Mouse (Mus musculus) kidney, postnatal 10 days (tissue): ENCODE data around the gene Map2k6.

Experiments used
- DNase-seq: peaks from one replicate; pipeline ENCODE4 v3.0.0; 2021; ENCODE audit warnings: mixed read lengths

The Map2k6 gene

DNA sequence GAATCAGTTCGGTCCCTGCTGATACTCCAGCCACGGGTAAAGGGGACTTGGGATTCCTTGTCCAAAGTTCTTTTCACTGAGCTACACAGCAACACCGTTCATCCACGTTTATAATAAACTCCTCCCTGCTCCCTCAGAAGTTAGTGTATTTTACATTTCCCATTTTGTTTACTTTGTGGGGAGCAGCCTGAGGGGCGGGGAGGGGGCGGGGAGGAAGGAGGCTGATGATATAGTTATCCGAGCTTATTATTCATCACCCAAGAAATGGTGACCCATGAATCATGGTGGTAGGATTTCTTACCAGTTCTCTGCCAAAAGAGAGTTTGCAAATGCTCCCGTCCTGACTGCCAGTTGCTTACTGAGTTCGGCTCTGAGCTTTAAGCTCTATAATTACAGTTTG is 6.7 kb downstream of the Map2k6 start:
- no peak for DNase-seq

DNA sequence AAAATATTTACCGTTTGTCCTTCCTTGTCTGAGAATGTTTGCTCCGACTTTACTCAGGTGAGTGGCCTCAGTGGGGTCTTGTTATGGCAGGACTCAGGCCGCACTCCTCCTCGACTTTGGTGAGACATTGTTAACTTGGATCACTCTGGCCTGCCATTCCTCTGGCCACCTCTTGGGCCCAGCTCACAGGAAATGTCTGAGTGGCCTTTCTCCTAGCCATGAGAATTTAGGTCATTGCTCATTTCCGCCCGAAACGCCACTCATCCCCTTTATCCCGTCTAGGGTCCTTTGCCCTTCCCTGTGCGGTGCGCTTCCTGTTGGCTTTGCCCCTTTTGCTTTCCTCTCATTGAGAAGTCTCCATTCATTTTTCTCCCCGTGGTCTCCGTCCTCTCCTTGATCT is 10.2 kb downstream of the Map2k6 start:
- DNase-seq: no peak

DNA sequence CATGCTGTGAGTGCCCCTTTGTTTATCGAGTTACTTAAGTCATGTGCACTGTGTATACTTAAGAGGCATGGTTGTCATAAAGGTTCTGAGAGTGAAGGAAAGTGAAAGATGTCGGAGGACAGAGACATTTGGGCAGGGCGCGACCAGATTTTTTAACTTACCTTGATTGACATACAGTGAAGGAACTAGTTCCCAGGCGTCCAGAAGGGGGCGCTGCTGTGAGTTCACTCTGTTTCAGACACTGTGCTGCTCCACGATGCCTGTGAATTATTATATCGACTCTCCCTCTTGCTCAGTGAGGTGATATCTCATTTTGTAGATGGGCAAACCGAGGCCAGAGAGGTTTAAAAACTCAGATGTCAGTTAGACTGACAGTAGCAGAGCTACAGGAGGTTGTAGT is 10.9 kb downstream of the Map2k6 start:
- peak; percentile 35 for DNase-seq

DNA sequence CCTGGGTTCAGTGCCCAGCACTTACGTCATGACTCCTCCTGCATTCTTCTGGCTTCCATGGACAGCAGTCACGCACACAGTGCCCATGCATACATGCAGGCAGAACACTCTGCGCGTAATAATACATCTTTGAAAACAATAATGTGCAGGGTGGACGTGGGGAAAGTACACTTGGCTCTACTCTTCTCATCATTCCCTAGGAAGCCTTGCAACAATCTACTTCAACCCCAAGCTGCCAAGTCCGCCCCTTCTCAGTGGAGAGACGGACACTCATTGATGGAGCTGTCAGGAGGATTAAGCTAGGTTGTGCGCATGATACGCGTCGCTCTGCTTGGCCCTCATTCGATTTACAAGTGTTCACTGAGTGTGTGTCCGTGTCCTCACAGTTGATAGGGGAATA is 12.7 kb downstream of the Map2k6 start:
- DNase-seq: no peak

DNA sequence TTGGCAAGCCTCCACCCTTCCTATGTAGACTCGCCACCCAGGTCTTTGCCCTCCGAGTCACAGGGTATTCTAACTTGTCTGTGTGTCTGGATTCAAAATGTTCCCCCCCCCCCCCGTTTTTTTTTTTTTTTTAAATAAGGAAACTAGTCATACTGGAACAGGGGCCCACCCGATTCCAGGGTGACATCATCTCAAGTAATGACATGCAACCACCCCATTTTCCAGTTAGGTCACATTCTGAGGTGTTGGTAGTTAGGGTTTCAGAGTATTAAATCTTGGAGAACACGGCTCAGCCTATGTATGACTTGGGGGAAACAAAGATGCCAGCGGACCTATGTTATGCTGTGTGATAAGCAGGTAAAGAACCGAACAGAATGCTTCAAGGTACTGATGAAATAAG is 15.3 kb downstream of the Map2k6 start:
- DNase-seq: no peak

DNA sequence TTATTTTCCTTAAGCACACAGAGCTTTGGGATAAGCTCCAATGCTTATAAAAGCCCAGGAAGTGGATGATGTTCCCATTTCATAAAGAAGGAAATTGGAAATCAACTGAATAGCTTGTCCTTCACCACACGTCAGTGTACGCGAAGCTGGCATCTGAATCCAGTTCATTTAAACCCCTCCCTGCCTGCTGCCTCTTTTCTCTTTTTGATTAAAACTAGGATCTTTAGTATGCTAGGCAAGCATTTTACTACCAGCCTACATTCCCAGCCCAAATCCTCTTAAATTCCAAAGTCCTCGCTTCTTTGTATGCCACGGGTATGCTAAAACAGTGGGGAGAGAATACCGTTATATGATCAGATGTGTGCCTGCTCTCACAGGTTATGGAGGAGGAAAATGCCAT is 17.8 kb downstream of the Map2k6 start:
- no peak for DNase-seq

DNA sequence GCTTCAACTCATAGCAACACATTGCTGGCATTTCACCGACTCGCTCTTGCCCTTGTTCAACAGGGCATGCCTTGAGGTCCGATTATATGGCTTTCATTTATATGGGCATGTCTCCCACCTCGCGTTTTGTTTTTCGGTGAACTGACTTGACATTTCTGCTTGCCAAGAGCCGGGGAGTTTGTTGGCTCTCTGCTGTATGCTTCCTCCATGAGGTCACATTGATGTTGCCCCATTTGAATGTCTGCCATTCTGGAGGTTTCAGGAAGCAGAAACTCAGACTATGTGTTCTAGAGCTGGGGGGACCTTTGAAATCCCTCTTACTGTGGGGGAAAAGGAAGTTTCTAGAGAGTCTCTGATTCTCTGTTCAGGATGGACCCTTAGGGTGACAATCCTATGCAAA is 21.5 kb downstream of the Map2k6 start:
- no peak for DNase-seq

DNA sequence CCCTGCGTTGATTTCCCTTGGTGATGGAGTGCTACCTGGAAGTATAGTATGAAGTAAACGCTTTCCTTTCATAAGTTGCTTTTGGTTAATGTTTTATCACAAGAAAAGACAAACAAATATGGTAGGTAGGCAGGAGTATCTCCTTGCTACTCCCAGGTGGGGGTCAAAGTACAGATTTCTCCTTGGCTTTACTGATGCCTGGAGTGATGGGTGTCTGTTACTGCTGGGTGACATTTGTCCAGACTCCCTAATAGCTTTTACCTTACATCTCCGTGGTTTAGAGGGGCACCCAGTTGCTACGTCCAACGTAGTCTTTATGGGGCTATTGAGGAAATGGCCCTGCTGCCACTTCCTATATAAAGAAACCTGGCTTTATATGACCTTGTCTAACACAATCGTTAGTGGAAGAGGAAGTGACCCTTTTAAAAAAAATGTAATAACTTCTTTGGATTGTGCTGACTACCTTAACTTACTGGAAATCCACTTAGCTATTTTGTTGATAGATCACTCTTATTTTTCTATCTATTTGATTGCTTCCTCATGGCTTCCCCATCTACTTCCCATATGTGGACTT is 27.7 kb downstream of the Map2k6 start:
- no peak for DNase-seq

DNA sequence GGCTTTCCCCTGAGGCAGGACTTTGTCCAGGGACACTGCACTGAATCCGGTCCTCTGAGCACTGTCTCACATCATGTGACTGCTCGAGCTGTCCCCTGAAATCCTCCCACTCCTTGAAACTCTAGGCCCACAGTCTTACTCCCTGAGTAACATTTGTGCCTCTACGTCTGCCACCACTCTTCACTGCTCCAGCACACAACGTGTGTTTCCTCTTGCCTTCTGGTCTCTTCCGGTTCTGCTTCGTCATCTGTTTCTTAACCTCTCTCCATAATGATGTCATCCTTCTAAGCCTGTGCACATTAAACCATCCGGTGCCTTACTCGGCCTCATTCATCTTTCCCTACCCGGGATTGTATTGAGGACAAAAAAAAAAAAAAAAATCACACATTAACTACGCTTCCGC is 28.2 kb downstream of the Map2k6 start:
- no peak for DNase-seq

DNA sequence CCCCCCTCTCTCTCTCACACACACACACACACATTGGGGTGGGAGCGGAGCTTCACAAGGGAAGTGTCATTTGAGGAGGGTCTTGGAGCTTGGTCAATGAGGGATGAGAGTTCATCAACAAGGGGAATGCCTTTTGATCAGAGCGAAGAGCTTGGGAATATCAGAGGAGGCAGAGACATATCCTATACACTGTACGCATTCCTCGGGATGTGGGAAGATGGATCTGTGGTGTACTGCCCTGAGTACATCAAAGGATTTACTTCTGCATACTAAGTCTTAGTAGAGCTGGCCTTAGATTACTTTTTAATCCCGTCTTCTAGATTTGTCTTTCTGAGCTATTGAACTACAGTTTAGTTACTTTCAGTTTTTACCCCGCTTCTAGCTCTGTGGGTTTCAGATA is 30.1 kb downstream of the Map2k6 start:
- no peak for DNase-seq

DNA sequence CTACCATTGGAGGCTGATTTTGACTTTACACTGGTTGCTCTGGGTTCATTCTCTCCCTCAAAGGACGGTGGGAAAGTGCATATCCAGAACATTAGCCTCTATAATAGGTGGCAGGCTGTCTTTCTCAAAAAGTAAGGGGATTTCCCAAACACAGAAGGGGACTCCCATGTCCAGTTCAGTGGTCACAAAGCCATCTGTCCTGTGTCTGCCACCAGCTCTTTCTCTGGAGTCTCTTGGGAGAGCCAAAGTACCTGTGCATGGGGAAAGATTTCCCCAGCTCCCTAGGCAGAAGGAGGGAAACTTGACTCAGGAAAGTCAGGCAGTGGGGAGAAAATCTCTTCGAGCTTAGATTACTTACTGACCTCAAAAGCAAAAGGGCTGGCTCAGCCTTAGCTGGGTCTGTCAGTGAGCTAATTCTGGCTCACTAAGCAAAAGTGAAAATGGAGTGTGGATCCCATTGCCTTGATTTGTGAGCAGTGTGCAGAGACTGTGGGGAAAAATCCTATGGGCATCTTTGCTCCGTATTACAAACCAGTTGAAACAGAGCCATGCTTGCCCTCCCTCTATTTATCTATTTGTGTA is 31.0 kb downstream of the Map2k6 start:
- no peak for DNase-seq

DNA sequence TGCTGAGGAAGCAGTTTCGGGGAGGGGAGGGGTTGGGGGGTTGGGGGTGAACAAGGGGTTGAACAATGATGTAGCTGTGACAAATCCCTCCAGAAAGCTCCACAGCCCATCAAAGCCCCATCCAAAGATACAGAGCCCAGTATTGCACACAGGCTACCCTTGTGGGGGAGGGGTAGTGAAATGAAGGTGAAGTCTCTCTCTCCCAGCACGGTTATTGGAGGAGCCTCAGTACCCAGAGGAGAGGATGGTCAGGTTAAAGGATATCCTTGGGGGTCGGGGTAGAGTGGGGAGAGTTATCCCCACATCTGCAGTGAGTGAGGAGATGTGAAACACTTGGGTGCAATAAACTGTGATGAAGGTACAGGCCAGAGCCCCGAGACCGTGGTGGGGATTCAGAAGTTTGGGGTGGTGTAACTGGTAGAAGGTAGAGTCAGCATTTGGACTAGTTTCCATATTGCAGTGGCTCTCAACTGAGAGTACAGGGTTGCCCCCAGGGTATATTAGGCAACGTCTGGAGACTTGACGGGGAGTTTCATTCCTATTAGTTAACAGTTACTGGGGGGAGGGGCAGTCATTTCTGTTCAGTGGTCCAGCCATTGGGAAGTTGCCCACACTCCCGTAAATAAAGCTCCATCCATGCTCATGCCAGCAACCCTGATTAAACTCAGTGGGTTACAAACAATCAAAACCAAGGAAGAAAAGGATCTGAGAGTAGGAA is 37.1 kb downstream of the Map2k6 start:
- no peak for DNase-seq

DNA sequence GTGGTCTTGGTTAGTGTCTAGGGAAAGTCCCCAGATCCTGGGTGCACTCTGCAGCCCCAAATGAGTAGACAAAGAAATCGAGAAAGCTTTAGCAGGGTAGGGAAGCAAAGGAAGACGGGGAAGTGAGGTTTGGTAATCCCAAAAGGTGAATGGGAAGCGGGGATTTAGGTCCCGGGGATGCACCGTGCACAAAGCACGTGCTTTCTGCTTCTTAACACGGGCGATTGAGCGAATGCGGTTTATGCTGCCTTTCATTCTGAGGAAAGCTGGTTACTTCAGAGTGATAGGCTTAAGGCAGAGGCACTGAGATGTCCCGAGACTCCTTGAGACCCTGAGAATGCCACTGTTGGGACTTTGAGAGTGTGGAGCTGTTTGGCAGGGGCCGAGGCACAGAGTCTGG is 38.1 kb downstream of the Map2k6 start:
- no peak for DNase-seq

DNA sequence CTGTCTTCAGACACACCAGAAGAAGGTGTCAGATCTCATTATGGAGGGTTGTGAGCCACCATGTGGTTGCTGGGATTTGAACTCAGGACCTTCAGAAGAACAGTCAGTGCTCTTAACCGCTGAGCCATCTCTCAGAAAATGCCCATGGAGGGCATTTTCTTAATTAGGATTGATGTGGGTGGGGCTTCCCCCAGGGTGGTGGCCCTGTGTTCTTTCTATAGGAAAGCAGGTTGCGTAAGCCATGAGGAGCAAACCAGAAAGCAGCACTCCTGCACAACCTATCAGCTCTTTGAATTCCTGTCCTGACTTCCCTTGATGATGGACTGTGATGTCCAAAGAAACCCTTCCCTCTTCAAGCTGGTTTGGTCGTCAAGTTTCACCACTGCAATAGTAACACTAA is 39.2 kb downstream of the Map2k6 start:
- no peak for DNase-seq

DNA sequence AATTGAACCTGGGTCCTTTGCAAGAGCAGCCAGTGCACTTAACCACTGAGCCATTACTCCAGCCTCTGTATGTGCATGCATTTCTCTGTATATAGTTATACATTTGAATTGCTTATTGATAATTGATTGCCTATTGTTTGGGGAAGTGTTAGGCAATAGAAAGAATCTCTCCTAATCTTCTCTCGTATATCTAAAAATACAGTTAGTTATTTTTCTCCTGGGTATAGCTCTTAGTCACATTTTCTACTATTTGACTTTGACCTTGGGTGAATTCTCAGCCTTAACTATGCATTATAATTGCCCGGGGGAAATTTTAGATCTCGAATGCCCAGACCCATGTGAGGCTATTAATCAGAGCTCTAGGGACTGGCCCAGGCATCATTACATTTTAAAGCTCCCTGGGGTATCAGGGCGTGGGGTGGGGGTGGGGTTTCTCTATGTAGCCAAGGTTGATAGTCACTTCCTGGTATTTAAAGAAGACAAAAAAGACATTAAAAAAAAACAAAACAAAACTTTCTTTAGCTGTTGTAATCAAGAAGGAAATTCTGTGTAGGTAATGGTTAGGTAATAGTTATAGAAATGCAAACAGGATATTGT is 39.9 kb downstream of the Map2k6 start:
- DNase-seq: no peak

DNA sequence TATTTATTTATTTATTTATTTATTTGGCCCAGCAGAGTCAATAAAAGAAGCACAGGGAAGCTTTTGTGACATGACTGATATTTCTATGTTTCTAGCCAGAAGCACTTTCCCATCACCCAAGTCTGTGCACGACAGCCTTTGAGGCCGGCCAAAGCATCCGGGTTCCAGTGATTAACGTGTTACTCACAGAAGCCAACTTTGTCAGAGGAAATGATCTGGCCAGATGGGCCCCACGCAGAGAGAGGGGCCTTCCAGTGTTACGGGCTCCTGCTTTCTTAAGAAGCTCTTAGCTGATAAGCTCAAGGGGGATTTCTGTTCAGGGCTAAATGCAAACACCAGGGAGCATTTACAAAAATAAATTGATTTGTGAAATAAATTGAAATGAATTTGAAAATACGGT is 40.4 kb downstream of the Map2k6 start:
- peak; percentile 55 for DNase-seq

DNA sequence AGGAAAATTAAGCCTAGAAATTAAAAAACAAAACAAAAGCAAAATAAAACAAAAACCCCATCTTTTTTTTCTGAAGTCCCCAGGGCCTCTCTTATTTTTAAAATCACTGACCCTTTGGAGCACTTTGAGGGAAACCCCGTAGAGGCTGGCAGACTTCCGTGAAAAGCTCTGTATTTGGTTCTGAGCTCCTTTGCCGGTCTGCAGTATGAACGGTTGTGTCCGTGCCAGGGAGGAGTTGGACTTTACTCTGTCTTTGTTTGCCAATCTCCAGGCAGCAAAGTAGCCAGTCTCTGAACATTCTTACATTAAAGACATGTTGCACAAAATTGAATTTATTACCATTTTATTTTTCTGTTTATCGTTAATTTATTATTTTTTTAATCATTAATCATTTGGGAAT is 45.7 kb downstream of the Map2k6 start:
- peak; percentile 41 for DNase-seq

DNA sequence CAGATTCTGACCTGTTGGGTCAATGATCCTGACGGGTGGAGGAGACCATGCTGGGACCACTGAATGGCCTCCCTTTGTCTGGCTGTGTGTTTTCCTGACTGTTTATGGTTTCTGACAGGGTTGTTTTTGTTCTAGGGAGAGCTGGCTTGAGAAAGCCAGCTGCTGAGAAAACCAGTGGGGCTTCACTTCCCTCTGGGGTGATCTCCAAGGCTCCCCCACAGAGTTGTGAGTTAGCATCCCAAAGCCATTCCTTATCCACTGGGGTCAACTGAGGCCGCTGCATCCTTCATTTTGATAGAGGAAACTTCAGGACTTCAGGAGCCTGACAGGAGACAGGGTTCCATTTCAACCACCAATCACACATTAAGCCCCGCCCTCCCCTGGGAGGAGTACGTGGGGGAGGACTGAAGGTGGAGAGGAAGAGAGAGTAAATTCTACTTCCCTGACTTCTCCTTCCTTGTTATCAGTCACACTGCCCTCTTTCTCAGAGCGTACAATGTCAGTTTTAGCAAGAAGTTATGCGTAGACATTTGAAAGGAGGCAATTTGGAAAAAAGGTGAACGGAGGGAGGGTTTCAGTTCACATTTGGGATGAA is 49.3 kb downstream of the Map2k6 start:
- peak; percentile 62 for DNase-seq

DNA sequence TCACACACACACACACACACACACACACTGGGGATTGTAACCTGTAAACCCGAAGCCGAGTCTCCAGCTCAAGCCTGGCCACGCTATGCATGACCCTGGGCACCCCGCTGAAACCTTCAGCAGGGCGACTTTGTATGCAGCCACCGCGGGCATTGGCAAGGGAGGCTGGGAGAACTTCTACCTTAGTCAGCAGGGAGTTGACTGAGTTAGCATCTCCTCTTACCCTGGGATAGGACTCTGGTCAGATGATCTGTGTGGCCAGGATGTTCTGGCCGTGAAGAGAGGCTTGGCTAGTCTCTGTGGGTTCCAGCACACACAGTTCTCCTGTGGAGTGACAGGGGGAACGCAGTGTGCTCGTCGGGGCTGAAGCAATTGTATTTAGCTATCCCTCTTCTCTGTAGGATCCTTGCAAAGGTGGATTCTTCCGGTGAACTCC is 49.8 kb downstream of the Map2k6 start:
- DNase-seq: peak; percentile 32

DNA sequence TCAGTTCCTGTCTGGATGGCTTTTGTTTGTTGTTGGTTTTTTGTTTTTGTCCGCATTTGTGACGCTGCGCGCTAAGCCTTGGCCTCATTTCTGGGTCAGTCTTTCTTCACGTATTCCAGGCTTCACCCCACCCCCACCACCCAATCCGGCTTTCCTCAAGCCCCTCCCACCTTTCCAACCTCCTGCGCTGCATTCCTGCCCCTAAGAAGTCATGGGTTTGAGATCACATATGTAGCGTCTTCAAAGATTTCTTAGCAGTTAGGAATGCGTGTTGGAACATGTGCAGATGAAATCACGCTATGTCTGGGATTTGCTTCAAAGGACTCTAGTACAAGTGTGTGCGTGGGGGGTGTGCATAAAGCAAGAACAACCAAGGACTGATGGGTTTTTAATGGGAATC is 50.3 kb downstream of the Map2k6 start:
- no peak for DNase-seq

DNA sequence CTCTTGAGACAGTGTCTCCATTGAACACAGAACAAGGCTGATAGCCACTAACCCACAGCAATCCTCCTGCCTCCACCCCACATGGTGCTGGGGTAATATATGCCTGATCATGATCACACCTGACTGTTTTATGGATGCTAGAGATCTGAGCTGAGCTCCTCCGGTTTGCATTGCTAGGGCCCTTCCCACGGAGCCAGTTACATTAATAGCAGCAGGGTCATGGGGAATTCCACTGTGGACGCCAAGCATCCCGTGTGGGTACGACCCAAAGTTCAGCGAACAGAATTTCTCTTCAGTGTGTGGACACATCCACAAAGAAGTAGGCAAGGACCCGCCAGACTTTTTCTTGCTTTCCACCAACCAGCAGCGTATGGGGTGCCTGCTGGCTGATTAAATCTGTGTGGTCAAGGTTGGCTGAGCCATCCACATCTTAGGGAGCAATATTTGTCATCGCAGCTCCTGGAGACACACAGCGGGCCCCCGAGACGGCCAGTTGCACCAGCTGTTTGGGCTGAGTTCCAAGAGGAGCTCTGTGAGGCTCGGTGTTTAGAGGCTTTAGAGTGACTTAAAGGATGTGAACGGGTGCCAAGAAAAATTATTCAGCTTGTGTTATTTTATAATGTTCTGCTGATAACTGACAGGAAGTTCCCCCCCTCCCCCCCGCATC is 51.3 kb downstream of the Map2k6 start:
- DNase-seq: peak; percentile 77

DNA sequence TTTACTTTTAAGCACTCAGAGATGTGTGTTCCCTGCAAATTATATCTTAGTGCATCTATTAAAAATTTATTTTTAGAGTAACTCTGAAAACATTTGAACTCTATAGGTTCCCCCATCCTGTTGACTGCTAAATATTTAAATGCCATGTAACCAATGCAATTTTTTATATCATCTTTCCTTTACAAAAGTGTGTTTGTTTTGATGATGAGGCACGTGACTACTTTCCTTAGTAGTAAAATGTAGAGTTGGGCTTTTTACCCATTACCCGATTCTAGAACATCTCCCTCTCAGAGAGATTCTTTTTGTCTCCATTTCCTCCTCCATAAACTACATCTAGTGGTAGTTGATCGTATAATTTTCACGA is 51.8 kb downstream of the Map2k6 start:
- DNase-seq: no peak

DNA sequence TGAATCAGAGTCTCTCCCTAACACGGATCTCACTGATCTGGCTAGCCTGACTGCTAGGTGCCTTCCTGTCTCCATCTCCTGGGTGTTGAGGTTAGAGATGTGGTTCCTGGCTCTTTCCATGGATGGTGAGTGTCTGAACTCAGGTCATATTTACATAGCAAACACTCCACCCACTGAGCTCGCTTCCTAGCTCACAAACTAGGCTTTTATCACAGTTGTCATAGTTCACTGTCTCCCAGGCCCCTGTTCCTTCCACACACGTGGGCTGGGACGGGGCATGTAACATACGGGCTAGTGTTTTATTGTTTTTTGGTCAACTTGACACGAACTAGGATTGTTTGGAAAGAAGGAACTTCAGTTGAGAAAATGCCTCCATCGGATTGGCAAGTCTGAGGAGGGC is 52.7 kb downstream of the Map2k6 start:
- DNase-seq: no peak
